Mouse (Mus musculus) C2C12 (cell line): ENCODE measurements at regions not wholly inside any gene's neighbourhood (a gene's known extent, or its start where the extent isn't known, plus 50 kb on each side); places are given as distances from the start of the nearest gene placed in this dataset.

Experiments
- CEBPB ChIP-seq: IDR thresholded peaks from one replicate; pipeline ENCODE4 v1.6.1; 2011; ENCODE audit warnings: low read depth, mild to moderate bottlenecking, control low read depth, moderate library complexity
- CTCF ChIP-seq: IDR thresholded peaks from one replicate; pipeline ENCODE4 v1.5.1; 2011; ENCODE audit not compliant: control insufficient read depth, insufficient read depth, insufficient read length
- FOSL1 ChIP-seq: IDR thresholded peaks from one replicate; pipeline ENCODE4 v1.8.0; 2011; ENCODE audit warnings: mild to moderate bottlenecking, low read length; ENCODE audit not compliant: poor library complexity, insufficient read depth, severe bottlenecking
- MAX ChIP-seq: IDR thresholded peaks from one replicate; pipeline ENCODE4 v1.6.1; 2011; ENCODE audit warnings: mild to moderate bottlenecking, control low read depth
- MYOD1 ChIP-seq: IDR thresholded peaks from one replicate; pipeline ENCODE4 v1.6.1; 2011; ENCODE audit warnings: low read depth; ENCODE audit not compliant: control insufficient read depth, insufficient read length
- MYOG ChIP-seq: IDR thresholded peaks from one replicate; pipeline ENCODE4 v1.6.1; 2011; ENCODE audit not compliant: control insufficient read depth, insufficient read length; ENCODE audit errors: extremely low read depth
- USF1 ChIP-seq: IDR thresholded peaks from one replicate; pipeline ENCODE4 v1.6.1; 2011; ENCODE audit warnings: low read depth, mild to moderate bottlenecking, control low read depth, moderate library complexity

GRCm38 (mm10) chr17:85755557-85755956, 67.5 kb upstream of the Six2 start:
- TF ChIP-seq CTCF (no peak), USF1 (no peak), FOSL1 (no peak), MYOG (no peak), MYOD1 (no peak), CEBPB (no peak), MAX (no peak)
